Mouse (Mus musculus) B cell, adult 62 days (primary cell): Measurements from ENCODE around the gene Skida1. TPM values are rescaled to one million over a fixed set of nuclear protein-coding genes. Genes with fewer than 3 reads are reported as not detected.

ENCODE experiments used
- total RNA-seq: library from RNA; stranded (reverse); gene quantifications from 4 replicates; pipeline ENCODE4 v1.2.4, GENCODE M21; 2023

Gene Skida1
- 0.12 to 0.57 TPM (median 0.44 TPM) in 3 of 4 replicates, not detected in the other for total RNA-seq

DNA sequence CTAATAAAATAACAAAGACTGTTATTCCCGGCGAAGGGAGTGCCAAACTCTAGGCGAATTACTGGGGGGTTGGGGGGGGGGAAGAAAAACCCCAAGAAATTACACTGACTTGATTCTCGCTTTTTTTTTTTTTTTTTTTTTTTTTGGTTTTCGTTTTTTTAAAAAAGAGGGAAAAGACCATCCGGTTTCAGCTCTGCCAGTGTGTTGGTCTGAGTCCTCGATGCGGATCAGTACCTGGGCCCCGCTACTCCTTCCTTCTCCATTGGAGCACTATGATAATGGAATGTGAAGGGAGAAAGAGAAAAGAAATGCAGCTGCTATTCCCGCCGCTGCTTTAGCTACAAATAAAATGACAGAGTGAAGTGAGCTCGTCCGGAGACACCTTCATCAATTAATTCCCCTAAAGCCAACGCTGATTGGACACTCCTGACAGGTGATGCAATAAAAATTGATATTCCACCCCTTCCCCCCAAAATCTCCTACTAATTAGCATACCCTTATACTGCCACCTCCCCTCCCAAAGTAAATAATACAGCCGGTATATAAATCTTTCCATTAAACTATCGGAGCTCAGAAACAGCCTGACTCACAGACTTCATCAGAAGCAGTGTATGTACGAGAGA lies at the start of gene Skida1:
Gene Skida1 (minus strand): TSS at position 599 of the 623 bp plus-strand sequence.

DNA sequence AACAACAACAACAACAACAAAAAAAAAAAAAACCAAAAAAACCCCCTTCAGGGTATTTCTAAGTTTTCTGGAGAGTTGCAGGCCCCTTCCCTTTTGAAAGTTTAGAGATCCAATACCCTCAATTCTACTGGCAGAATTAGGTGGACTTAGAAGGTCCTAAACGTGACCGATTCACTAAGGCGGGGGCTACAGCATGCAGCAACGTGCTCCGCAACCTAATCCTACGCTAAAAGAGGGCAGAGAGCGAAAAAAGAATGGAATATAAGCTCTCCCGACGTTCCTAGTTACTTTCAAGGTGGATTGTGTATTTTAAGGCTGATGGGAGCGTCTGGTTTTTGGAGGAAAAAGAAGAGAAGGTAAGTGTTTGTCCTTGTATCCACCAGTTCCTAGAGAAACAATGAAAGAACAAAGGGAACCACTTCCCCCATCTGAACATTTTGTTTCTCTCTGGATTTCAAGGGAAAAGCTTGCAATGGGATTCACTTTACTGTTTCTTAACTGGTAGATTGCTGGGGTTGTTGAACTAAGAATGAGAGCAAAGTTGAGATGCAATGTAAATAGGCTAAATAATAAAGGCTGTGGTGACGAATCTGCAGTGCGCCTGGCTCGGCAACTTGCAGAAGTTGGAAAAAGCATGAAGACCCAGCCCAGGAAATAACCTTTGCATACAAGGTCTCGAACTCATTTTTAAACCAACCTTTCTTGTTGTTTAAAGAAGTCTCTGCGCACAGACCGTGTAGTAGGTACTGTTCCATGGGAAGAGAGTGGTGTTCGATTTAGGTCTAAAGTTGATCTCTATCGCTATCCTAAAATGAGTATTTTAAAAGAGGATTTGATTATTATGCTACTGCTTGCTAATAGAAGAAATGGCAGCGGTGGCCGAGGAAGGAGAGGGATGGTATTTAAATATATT lies 6.4 kb upstream of the Skida1 start, which contains the start of gene Mllt10:
Gene Mllt10 (plus strand): TSS at position 222 of the 913 bp plus-strand sequence.

GRCm38 (mm10) chr2:18037491-18037890 lies 11.4 kb downstream of the Skida1 start, which contains the start of gene A930004D18Rik:
A930004D18Rik (minus strand) TSS chr2:18037737.

GRCm38 (mm10) chr2:17996858-17997257 lies 52.0 kb downstream of the Skida1 start, which contains the start of gene H2al2a:
H2al2a (minus strand) TSS chr2:17996958.

Other genes starting within 250 kb of the Skida1 start
- not detected in 4 replicates for gene H2al2a, start 52.1 kb downstream of the Skida1 start, total RNA-seq
- not detected in 4 replicates for gene A930004D18Rik, start 11.3 kb downstream of the Skida1 start, total RNA-seq
- gene Mllt10, start 6.2 kb upstream of the Skida1 start, total RNA-seq: 105 to 129 TPM (median 120 TPM) in 4 replicates